In genomic region chr1:134737463-134737862, GRCm38 (mm10) we compare ENCODE assay signal across 26 mouse cellular contexts.
A peak's percentile ranks its signal among the peaks of the same experiment; 100 is the strongest.
DNase-seq lines count a peak whose midpoint lies in the region; ATAC-seq lines count a peak whose summit lies in the region.
"Had no signal": no experiment of that assay in that cellular context is flagged by ENCODE, and none has a peak within 500 bp of the region (broad histone marks: within the 10 kb centered on the region; RNA-seq: fewer than 3 reads in every experiment).

No protein-coding gene starts in this region.

- 0 out of 2 replicates have a peak overlapping the region, but pooled peaks have one; percentile 18 for H3K9ac ChIP-seq in kidney, embryonic 14.5 days (ENCODE audit: low read depth, low read length)
- no peak overlapping the region for H3K9ac ChIP-seq in hindbrain, embryonic 16.5 days (ENCODE audit: low read depth, low read length)
- no peak overlapping the region for H3K9ac ChIP-seq in midbrain, embryonic 13.5 days (replicated peaks)
- H3K9ac ChIP-seq: embryonic facial prominence, embryonic 12.5 days; forebrain, embryonic 12.5 days; intestine, embryonic 15.5 days; liver, embryonic 15.5 days; lung, embryonic 15.5 days; neural tube, embryonic 13.5 days; stomach, embryonic 15.5 days had no signal

- H3K27me3 ChIP-seq in kidney, embryonic 14.5 days (ENCODE audit: control insufficient read depth, insufficient read depth, low read length), result no peaks in the 10 kb centered on the region
- no peaks in the 10 kb centered on the region for H3K27me3 ChIP-seq in hindbrain, embryonic 16.5 days (replicated peaks; ENCODE audit: control insufficient read depth, insufficient read depth, low read length)
- H3K27me3 ChIP-seq in midbrain, embryonic 13.5 days, result no peaks in the 10 kb centered on the region
- H3K27me3 ChIP-seq: embryonic facial prominence, embryonic 12.5 days; forebrain, embryonic 12.5 days; intestine, embryonic 15.5 days; liver, embryonic 15.5 days; lung, embryonic 15.5 days; neural tube, embryonic 13.5 days; stomach, embryonic 15.5 days had no signal

- H3K27ac ChIP-seq in kidney, embryonic 14.5 days (ENCODE audit: low read depth, low read length), result no peak overlapping the region
- H3K27ac ChIP-seq in hindbrain, embryonic 16.5 days (ENCODE audit: low read depth, low read length), result no peak overlapping the region
- H3K27ac ChIP-seq in midbrain, embryonic 13.5 days, result no peak overlapping the region
- H3K27ac ChIP-seq: embryonic facial prominence, embryonic 12.5 days; forebrain, embryonic 12.5 days; gastrocnemius, adult 2 months; intestine, embryonic 15.5 days; layer of hippocampus, adult 2 months; limb, embryonic 10.5 days; liver, embryonic 15.5 days; lung, embryonic 15.5 days; neural tube, embryonic 13.5 days; stomach, embryonic 15.5 days had no signal

- H3K36me3 ChIP-seq in kidney, embryonic 14.5 days (ENCODE audit: control insufficient read depth, insufficient read depth, low read length), result no peaks in the 10 kb centered on the region
- H3K36me3 ChIP-seq in hindbrain, embryonic 16.5 days (ENCODE audit: control insufficient read depth, insufficient read depth, low read length), result no peaks in the 10 kb centered on the region
- H3K36me3 ChIP-seq in midbrain, embryonic 13.5 days, result no peaks in the 10 kb centered on the region
- H3K36me3 ChIP-seq: embryonic facial prominence, embryonic 12.5 days; forebrain, embryonic 12.5 days; intestine, embryonic 15.5 days; limb, embryonic 10.5 days; liver, embryonic 15.5 days; lung, embryonic 15.5 days; neural tube, embryonic 13.5 days; stomach, embryonic 15.5 days had no signal

- WGBS in kidney, embryonic 14.5 days, result 41% methylated on average over 9 of the region's 9 CpGs
- 54% methylated on average over 9 of the region's 9 CpGs for WGBS in hindbrain, embryonic 16.5 days
- 74% methylated on average over 9 of the region's 9 CpGs for WGBS in midbrain, embryonic 13.5 days

- DNase-seq in cerebellum, adult 8-10 months, result no peak
- DNase-seq in kidney, postnatal 36 days, result no peak
- DNase-seq in cerebellum, adult 9-11 months, result peak; percentile 62
- DNase-seq: adrenal gland, postnatal 10 days; gastrocnemius, adult 2 months; heart, postnatal 4 days; kidney, postnatal 10 days; liver; lung, postnatal 4 days; right cerebral cortex, adult 18-20 months; thymus, postnatal 36 days had no signal

- H3K4me2 ChIP-seq in kidney, embryonic 14.5 days (replicated peaks; ENCODE audit: low read depth, low read length), result no peak overlapping the region
- H3K4me2 ChIP-seq in hindbrain, embryonic 16.5 days (ENCODE audit: low read length), result no peak overlapping the region; the same call in 1 of the 2 replicates
- no peak overlapping the region for H3K4me2 ChIP-seq in midbrain, embryonic 13.5 days (replicated peaks)
- H3K4me2 ChIP-seq: embryonic facial prominence, embryonic 12.5 days; forebrain, embryonic 12.5 days; intestine, embryonic 15.5 days; liver, embryonic 15.5 days; lung, embryonic 15.5 days; neural tube, embryonic 13.5 days; stomach, embryonic 15.5 days had no signal

- no peaks in the 10 kb centered on the region for H3K9me3 ChIP-seq in kidney, embryonic 14.5 days (ENCODE audit: control insufficient read depth, low read length)
- H3K9me3 ChIP-seq in hindbrain, embryonic 16.5 days (ENCODE audit: control insufficient read depth, low read length), result no peaks in the 10 kb centered on the region
- no peaks in the 10 kb centered on the region; the same call in 1 of the 2 replicates for H3K9me3 ChIP-seq in midbrain, embryonic 13.5 days
- H3K9me3 ChIP-seq: embryonic facial prominence, embryonic 12.5 days; forebrain, embryonic 12.5 days; intestine, embryonic 15.5 days; limb, embryonic 10.5 days; liver, embryonic 15.5 days; lung, embryonic 15.5 days; neural tube, embryonic 13.5 days; stomach, embryonic 15.5 days had no signal

- H3K4me3 ChIP-seq in kidney, embryonic 14.5 days (ENCODE audit: low read length), result no peak overlapping the region
- H3K4me3 ChIP-seq in hindbrain, embryonic 16.5 days (ENCODE audit: low read length), result no peak overlapping the region; the same call in 1 of the 2 replicates
- no peak overlapping the region for H3K4me3 ChIP-seq in midbrain, embryonic 13.5 days (replicated peaks)
- H3K4me3 ChIP-seq: embryonic facial prominence, embryonic 12.5 days; forebrain, embryonic 12.5 days; gastrocnemius, adult 2 months; intestine, embryonic 15.5 days; layer of hippocampus, adult 2 months; limb, embryonic 10.5 days; liver, embryonic 15.5 days; lung, embryonic 15.5 days; myocyte; neural tube, embryonic 13.5 days; stomach, embryonic 15.5 days had no signal

- H3K4me1 ChIP-seq in kidney, embryonic 14.5 days (ENCODE audit: control insufficient read depth, insufficient read depth, low read length), result no peaks in the 10 kb centered on the region
- H3K4me1 ChIP-seq in hindbrain, embryonic 16.5 days (ENCODE audit: control insufficient read depth, insufficient read depth, low read depth, low read length), result no peaks in the 10 kb centered on the region
- 0 out of 2 replicates have a peak, but pooled peaks cover 3% of the 10 kb centered on the region for H3K4me1 ChIP-seq in midbrain, embryonic 13.5 days (replicated peaks)
- H3K4me1 ChIP-seq: embryonic facial prominence, embryonic 12.5 days; limb, embryonic 10.5 days; stomach, embryonic 15.5 days had no signal

- ATAC-seq in cerebellum, adult (ENCODE audit: insufficient number of reproducible peaks, low FRiP score, low TSS enrichment), result peak; percentile 59; the same call in 1 of the 2 replicates
- 0 out of 2 replicates have a peak, but pooled peaks have one; percentile 28 for ATAC-seq in kidney, embryonic 14.5 days (ENCODE audit: low FRiP score, low TSS enrichment)
- peak; percentile 71 for ATAC-seq in hindbrain, embryonic 16.5 days
- ATAC-seq in midbrain, embryonic 13.5 days, result no peak
- ATAC-seq: intestine, embryonic 15.5 days; midbrain, embryonic 16.5 days had no signal
